Mouse (Mus musculus) monocyte, adult 5-6 weeks (primary cell): ENCODE data around the gene Zfp664. TPM values are rescaled to one million over a fixed set of nuclear protein-coding genes. Genes with fewer than 3 reads are reported as not detected.

Source experiments
- ATAC-seq: fragments of 153-309, 156-312 bp; replicated peaks from 2 replicates; pipeline ENCODE4 v1.8.0; 2017; ENCODE audit warnings: mild to moderate bottlenecking; ENCODE audit not compliant: low TSS enrichment, insufficient number of reproducible peaks, severe bottlenecking, poor library complexity, low FRiP score
- total RNA-seq: library from RNA; stranded (forward); fragments of 200-1000, 200-491, 200-594 nt; gene quantifications from 3 replicates; pipeline ENCODE4 v1.2.3, GENCODE M21; 2017

Zfp664 gene
- total RNA-seq, 1 experiment from 2014 or later: 19.3 TPM

DNA sequence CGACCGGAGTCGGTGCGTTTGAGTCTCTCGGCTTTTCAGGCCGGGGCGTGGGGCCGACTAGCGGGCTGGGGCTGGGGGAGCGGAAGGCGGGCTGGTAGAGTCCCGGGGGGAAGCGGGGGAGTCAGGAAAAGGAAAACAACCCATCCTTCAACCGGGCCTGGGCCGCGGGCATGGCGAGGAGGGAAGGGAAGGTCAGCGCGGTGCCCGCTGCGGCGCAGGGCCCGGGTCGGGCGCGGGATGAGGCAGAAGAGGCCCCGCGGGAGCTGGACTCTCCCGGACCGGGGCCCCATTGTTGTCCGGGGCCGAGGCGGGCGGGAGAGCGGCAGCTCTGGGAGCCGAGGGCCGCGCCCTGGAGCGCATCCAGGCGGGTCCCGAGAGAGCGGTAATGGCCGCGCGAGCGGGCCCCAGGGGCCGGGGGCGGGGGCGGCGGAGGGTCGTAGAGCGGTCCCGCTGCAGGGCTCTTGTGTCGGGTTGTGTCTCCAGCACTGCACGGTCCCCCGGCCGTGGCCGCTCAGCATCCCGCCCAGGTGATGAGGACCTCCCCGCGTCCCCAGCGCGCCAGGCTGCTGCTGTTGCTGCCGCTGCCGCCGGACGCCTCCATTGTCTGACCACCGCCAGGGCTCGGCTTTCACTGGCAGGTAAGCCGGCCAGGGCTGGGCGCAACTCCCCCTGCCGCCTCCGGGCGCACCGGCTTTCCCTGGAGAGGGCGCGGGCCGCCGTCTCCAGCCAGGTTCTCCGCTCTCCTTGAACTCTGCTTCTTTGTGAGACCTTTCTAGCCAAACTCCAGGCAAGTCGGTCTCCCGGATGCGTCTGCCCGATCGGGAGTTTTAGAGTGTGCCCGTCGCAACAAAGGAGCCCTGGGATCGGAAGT is 615 bp downstream of the Zfp664 start:
- no peak for ATAC-seq

DNA sequence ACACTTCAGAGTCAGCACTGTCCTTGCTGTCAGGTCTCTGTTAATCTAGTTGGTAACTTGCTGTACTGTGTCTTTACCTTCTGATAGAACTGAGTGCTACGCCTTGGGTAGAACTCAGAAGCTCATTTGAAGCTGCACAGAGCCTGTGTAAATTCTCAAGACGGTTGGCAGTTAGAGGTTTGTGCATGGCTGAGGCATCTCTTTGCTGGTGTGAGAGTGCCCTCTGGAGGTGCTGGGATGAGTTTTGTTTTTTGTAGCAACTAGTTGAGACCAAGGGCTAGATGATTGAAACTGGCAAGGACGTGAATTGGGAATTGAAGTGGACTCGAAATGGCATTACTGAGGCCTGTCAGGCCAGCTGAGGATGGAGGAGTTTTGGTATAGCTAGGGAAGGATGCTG is 6.5 kb downstream of the Zfp664 start:
- ATAC-seq: no peak

DNA sequence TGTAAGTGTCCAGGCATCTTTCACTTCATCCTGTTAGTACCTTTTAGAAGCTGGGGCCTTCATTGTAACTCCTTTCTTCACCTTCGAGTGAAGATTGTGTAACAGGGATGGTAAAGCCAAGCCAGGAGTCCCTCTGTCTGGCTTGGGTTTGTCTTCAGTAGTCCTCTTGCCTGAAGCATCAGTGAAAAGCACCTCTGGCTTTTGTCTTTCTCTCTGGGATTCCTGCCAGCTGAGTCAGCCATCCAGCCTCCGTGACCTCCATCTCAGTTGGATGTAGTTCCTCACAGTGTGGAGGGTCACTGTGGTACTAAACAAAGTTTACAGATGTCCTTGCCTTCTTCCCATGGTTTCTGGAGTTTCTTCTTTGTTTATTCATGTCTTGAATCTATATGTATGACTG is 9.5 kb downstream of the Zfp664 start:
- ATAC-seq: no peak

DNA sequence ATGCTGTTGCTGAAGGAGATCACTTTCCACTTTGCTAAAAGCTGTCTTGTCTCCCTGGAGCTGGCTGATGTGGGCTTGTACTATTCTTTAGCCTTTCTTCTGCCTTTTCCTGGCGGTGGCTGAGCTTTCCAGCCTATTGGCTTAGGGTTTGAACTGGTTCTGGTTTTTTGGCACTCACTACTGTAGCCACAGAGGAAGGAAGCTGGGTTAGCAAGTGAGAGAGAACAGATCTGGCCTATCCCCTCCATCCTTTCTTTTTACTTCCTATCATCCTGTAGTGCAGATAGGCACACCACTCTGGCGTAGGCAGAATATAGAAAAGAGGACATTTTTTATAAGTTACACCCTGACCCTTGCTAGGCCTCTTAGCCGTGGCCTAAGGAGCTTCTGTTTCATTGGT is 10.6 kb downstream of the Zfp664 start:
- ATAC-seq: no peak

DNA sequence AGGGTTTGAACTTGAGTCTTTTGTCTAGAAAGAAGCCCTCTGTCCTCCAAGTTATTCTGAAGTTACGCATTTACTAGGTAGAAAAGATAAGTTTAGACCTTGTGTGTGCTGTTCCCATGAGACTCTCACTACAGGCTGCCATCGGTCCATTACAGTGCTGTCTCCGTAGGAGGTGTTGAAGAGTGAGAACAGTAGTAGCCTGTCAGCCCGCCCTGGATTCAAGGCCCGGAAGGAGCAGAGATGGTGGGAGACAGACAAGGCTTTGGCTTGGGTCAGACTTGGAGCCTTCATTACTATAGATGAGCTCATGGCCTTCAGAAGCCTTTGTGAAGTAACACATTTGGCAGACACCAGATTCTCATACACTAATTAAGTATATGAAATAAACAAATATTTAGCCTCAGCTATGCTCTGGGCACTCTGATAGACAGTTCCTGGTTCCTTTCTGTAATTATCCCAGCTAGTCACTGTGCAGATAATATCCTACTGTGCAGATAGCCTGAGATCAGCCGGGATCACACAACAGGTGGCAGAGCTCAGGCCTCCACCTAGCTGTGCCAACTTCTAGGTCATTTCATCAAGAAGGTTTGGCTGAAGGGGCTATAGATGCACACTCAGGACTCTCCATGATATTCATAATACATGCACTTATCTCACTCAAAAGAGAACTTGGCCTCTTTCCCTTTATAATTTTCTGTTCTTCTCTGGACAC is 11.6 kb downstream of the Zfp664 start:
- ATAC-seq: no peak

DNA sequence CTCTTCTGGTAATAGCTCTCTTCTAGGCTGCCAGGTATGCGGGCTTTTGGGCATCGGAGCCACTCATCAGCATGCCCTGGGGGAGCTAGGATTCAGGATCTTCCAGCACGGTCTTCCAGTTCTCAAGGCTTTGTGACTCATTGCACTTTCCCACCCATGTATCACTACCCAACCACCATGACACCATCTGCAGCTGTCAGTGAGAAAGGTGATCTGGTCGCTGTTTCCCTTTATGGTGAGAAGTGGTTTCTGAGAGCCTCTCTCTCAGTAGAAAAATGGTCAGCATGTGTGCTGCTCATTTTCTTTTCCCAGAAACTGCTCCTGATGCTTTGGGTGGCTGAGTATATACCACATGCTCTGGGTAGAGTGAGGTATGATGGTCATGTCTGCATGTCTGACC is 16.8 kb downstream of the Zfp664 start:
- ATAC-seq: no peak

DNA sequence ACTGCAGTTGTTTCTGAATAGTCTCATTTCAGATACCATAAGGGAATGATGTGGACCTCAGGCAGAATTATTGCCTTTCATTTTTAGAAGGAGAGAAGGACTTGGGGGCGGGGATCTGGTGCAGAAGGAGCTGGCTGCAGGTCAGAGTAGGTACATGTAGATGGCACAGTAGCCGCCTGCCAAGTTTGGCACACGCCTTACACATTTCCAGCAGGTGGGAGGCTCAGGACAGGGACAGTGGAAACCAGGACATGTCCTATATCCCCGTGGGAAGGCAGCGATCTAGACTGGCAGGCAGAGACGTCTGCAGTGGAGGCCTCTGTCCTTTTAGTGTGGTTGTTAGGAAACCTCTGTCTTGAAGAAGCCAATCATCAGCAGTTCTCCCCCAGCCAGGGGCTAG is 17.3 kb downstream of the Zfp664 start:
- ATAC-seq: no peak

DNA sequence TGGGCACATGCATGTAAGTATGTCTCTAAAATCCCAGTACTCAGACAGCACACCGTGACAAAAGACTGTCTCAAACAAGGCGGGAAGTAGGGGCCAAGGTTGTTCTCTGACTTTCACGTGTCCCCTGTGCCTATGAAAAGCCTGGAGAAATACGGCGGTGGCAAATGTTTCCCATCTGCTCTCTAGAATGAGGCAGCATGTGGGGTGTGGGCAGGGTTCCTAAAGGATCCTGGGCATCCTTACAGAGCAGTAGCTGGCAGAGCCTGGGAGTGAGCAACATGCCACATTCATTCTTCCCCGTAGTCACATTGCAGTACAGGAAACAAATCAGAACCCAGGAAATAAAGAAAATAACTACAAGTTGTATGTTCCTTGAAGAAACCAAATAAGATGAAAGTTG is 21.4 kb downstream of the Zfp664 start:
- ATAC-seq: no peak

DNA sequence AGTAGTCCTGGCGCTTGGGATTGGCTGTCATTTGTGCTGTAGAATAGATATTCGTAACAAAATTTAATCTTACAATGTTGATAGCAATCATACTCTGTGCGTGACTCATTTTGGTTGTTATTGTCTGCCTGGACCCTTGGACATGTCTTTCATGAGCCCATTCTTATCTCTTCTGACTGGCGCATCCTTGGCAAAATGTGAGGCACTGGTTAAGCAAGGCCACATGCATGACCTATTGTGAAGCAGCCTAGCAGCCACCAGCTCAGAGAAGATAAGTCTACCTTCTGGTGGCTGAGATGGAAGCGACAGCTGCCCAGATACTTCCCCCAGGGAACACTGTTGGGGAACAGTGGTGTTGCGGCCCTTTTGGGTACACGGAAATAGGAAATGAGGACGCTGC is 26.2 kb downstream of the Zfp664 start:
- no peak for ATAC-seq

DNA sequence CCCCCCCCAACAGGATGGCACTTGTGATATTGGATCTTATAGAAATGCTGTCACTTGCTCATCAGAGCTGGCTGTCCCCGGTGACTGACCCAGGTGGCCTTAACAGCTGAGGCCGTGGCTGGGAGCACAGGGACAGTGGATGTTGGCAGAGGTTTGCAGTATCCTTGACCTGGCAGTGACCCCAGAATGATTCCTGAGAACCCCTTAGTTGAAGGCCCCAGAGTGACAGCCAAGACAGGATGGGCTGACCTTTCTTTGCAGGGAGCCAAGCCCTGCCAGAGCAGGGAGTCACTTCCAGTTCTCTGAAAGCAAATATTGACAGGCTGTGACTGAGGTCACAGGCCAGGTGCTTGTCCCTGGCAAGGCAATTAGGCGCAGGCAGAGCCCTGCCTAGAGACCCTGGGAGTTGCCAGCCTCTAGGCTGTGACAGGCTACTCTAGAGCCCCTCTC is 29.5 kb downstream of the Zfp664 start:
- ATAC-seq: no peak

DNA sequence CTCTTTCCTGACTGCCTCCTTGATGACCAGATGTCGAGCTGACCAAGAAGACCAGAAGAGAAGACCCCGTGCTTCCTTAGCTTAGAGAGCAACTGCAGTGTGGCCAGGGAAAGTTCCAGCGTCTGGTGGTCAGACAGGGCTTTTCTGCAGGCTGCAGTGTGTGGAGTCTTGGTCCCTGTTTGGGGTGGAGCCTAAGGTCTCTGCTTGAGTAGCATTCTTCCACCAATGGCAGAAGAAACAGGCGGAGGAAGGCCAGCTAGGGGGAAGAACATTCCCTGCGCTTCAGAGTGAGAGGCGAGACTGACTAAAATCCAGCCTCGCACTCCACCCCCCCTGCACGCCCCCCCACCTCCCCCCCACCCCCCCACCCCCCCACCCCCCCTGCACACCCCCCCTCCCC is 33.6 kb downstream of the Zfp664 start:
- no peak for ATAC-seq

DNA sequence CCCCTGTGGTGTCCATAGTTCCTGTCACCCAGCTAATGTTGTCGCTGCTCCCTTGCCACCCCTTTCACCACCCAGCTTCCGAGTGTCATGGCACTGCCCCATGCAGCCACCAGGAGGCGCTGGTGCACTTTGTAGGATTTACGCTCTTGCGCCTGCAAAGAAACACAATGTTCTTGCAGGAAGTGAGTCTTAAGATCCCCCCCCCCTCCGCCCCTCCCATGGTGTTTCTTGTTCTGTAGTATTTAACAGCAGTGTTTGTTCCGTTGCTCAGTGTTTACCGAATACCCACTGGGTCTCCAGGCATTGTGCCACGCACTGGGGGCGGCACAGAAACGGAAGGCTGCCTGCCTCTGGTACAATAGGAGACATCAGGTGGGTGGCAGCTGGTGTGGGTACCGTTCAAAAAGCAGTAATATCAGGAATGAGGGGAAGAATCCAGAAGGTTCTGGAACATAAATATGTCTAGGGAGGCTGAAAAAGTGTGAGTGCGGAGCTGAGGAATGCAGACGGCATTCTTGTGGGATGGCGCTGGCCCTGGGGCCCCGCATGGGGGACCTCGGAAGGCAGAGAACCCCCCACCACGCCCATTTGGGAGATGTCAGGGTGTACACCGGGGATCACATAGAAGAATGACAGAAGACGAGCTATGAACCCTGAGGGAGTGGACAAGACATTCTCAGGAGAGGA is 37.6 kb downstream of the Zfp664 start:
- ATAC-seq: peak; percentile 93

DNA sequence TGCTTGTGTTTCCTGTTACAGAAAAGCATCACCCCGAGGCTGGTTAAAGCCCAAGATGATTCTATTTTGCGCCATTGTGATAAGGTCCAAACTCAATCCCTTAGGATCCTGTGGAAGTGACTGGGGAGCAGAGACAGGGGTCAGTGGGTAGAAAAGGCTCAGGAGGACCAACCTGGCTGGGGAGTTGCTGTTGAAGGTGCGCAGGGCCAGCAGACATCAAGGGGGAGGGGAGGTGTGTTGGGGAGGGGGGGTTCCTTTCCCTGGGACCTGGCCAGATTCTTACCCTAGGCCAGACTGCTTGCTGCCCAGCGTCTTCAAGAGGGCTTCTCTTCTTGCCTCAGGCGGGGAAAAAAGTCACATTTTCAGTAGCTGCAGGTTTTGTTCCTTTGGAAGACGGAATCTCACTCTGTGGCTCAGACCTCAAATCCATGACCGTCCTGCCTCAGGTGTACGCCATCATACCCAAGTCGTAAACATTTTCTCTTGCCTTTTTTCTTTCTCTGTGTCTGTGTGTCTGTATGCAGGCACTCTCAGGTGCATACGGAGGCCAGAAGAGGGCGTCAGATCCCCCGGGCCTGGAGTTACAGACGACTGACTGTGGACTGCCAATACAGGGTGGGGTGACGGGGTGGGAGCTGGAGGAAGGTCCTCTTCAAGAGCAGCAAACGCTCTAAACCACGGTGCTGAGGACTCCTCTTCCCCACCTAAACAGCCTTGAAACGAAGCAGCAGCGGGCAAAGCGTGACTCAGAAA is 38.4 kb downstream of the Zfp664 start:
- no peak for ATAC-seq

DNA sequence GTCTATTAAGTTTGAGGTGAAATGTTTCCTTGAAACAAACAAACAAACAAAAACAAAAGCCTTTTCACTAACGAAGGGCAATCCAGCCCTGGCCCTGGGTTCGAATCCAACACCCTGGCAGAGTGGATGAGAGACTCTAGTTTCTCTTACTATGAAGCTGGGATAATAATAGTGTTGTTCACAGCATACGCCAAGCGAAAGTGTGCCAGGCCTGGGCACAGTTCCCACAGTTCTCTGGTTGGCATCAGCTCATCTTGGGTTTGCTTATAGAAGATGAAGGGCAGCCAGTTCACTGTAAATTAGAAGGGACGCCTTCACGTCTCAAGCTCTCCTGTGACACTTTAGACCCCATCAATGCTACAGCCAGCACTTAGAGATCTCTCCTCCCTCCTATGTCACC is 39.2 kb downstream of the Zfp664 start:
- ATAC-seq: no peak

DNA sequence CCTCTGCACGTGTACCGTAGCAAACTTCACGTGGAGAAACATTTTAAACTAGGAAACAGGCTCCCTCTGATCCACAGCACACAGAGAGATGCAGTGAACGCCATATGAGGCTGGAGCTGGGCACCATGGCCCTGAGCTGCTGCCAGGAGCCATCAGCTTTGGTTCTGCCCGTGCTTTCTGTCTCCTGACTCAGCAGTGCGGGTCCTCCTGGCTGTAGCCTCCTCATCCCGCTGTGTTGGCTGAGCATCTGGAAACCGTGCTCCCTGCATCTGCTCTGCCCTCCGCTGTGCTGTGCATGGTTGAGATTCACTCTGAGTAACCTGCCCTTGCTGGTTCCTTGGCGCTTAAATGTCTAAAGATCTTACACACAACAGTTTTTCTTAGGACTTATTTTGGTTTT is 39.7 kb downstream of the Zfp664 start:
- no peak for ATAC-seq

DNA sequence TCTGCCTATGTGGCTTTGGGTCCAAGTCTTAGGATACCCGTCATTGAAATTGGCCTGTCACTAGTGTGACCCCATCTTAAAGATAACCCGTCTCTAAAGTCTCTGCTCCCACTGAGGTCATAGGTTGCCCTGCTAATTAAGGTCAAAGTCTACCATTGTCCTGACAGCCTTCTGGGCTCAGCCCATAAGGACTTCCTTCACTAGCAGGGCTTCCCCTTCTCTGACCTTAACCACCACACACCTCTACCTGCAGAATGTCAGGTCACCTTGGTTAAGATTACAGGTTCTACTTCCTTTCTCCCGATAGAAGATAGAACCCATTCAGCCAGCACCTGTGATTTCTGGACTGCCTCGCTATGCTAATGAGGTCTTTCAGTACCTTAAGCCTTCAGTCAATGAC is 41.4 kb downstream of the Zfp664 start:
- ATAC-seq: no peak

DNA sequence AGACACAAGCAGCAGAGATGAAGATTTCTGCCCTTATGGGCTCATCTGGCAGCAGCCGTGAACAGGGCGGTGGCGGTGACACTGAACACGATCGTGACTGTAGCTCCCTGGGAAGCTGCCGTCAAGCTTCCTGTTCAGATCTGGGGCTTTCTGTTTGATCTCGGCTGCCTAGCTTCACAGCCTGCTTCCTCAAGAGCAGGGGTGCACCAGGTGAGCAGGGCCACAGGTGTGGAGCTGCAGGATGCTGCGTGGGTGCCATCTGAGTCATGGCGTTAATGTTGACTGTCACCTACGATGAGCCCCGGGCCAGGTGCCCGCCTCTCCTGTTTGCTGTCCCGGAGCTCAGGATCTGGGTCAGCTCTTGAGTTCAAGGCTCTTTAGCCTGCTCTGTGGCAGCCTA is 44.4 kb downstream of the Zfp664 start:
- ATAC-seq: no peak

DNA sequence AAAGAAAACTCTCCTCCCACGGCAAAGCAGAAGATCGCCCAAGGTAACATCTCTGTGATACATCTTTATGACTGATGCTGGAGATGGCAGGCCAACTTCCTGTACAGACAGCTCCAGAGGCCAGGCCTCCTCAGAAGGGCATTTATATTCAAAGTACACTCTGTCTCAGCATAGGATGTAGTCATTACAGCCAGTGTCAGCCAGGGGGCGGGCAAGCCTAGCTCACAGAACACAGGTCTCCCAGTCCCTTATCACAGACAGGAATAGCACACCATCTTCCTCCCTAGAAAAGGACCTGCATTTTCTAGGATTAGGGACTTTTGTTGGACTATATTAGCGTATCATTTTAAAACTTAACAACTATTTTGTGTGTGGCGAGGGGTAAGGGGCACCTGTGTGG is 46.4 kb downstream of the Zfp664 start:
- ATAC-seq: no peak

DNA sequence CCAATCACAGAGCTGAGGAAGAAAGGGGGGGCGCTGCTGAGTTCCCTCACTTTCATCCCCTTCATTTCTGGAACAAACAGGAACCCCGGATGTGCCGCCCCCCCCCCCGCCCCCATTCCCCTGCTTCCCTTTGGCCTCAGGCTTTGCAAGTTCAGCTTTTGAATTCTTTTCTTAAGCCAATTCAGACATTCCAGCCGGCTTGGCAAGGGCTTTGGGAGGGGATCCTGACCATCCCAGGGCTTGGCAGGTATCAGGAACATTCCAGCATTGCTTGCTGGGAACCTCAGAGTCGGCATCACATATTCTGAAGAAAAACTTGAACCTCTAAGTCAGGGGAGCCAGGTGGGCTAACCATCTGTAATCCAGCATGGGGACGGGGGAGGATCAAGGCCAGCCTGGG is 49.8 kb downstream of the Zfp664 start:
- ATAC-seq: no peak
